Mouse (Mus musculus) layer of hippocampus, adult 8-10 months (tissue): ENCODE measurements around the gene Zfyve19. TPM values are rescaled to one million over a fixed set of nuclear protein-coding genes. Genes with fewer than 3 reads are reported as not detected.

Source experiments
- DNase-seq, 2 experiments: peaks; one replicate each; pipeline ENCODE4 v3.0.0; 2022; ENCODE audit warnings: low spot score in 2 of 2
- total RNA-seq, 4 experiments: library from RNA; stranded (reverse); gene quantifications; 2 replicates each; pipeline ENCODE4 v1.2.4; 2022

The Zfyve19 gene
- total RNA-seq = 10 to 100 TPM; 35.8 to 41.5 (median 38.8) TPM

DNA sequence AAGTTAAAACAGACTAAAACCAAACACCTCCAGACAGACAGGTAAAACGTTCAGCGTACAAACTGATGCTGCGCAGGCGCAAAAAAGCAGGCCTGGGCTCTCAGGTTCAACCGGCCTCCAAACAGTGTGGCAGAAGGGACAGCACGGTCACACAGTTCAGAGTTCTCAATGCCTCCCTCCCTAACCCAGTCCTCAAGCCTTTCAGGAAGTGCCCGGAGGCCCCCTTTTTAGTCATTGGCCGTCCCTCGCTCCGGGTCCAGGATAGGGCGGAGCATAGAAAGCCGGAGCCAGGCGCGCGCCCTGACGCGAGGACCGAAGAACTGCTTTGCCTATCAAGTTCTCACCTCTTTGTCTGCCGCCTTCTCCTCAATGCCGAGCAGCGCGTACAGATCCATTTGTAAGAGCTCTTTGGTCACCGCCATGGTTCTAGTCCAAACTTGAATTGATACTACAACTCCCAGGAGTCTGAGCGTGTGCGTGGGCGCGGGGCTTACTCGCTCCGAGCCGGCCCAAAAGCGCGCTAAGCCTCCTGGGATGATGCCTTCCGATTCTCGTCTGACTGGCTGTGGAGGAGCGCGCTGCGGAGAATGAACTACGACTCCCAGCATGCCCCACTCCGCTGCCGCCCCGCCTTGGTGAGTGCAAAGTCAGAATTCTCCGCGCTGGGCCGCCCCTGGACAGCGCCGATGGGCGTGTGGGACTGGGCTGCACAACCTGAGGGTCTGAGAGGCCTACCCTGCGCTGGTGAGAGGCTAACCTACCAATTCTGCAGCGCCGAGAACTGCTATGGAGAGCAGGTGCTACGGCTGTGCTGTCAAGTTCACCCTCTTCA lies at the start of gene Zfyve19, which contains the start of gene Dnajc17:
Gene Zfyve19, plus strand, starts transcription at position 274 of the 832 bp plus-strand sequence.
Gene Dnajc17, minus strand, starts transcription at position 452 of the 832 bp plus-strand sequence.
- DNase-seq = peak; percentile 96 to 97

DNA sequence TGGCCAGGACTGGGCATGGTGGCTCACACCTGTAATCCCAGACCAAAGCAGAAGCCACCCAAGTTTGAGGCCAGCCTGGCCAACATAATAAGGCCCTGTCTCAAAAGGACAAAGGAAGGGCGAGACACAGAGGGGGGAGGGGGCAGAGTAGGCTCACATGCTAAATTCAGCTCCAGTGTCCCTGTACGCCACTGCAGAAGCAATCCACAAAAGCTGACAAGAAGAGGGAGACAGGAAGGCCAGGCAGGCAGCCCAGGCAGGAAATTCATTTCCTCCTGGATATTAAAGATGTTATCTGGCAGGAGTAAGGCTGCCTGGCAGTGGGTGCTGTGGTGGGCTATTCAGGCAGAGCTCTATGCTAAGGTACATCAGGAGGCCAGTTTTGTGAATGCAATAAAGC lies 47.2 kb upstream of the Zfyve19 start:
- DNase-seq = no peak

DNA sequence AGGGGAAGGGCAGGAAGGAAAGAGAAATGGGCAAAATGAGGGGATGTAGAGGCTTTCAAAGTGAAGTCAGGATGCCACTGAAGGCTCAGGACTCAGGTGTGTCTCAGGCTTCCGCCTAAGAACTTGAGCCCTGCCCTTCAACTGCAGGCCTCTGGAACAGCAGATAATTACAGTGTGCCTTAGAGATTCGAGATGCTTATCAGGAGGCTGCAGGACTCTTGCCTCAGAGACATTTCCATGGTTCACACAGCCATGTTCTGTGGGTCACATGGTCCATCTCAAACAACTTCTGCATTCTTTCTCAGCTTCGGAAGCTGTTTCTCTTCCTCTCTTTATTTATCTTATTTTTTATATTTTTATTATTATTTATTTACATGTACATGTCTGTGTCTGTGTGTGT lies 45.3 kb upstream of the Zfyve19 start:
- DNase-seq = no peak

DNA sequence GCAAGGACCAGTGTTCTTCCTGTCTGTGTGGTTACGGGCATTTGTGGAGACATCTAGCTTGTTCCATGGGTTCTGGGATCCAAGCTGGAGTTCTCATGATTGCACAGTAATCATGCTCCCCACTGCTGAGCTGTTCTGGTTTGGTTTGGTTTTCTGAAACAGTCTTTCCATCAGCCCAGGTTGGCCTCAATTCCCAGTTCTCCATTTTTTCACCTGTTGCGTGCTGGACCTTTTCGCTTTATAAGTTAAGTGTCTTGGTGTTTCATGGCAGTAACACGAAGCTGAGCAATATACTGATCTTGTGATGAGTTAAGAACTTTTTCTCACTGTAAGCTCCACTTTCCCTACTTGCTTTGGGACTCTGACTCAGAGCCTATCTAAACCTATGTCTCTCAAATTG lies 44.4 kb upstream of the Zfyve19 start:
- DNase-seq = no peak

DNA sequence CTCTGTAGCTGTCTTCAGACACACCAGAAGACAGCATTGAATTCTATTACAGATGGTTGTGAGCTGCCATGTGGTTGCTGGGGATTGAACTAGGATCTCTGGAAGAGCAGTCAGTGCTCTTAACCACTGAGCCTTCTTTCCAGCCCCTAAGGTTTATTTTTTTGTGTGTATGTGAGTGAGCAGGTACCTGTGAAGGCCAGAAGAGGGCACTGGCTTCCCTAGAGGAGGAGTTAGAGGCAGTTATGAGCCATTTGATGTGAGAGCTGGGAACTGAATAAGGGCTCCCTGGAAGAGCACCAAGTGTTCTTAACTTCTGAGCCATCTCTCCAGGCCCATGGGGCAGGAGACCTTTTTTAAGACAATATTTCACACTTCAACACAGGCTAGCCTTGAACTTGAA lies 43.0 kb upstream of the Zfyve19 start:
- DNase-seq = no peak

DNA sequence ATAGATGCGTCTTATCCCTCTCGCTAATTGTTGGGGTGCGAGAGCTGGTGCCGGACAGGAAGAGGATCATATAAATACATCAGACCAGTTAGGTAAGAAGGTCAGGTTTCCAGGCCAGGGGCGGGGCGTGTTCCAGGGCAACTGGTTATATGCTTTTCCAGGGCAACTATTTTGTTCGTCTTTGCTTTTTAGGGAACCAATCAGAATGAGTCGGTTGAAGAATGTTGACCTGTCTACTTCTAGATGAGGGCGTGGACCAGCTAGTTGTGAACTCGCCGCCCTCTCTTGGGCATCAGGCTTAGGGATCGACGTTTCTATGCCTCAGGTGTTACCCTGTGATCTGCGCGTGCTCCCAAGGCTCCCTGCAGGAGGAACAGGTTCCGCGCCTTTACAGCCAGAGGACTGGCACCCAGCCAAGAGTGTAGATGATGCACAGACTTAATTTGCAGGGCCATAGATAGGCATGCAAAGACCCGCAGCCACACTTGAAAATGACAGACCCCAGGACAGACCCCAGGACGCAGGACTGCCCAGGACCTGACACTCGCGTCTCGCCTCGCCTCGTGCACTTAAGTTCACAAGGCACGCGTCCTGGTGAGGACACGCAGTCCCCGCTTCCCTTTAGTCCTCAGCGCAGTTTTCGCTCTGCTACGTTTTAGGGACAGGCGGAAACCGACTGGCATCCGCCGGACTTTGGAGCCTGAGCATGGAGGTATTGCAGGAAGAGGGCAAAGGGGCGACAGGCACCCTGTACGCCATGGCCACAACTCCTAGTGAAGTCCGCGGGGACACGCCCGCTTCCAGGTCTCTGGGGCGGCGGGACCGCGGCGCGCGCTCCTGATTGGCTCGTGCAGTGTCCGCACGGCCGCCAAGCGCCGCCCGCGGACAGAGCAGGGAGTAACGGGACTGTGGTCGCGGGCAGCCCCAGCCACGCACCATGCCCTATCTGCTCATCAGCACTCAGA lies 41.2 kb upstream of the Zfyve19 start, which contains the start of gene Gchfr:
Gene Gchfr, plus strand, starts transcription at position 873 of the 965 bp plus-strand sequence.
- no peak for DNase-seq

DNA sequence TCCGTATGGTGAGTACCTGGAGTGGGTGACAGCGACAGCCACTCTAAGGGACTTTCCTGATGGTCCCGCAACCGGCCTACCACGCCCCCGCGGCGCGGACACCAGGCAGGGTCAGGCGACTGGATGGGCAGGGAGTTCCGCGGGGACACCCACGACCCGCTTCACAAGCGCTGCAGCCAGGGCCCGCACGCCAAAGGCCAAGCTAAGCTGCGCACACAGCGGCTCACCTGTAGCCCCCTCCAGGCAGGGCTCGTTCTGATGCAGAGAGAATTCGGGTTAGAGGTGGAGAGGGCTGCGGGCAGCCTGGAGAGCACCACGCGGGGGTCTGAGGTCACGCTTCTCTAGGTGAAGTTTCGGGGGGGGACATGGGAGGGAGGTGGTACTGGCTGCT lies 40.6 kb upstream of the Zfyve19 start:
- no peak for DNase-seq

DNA sequence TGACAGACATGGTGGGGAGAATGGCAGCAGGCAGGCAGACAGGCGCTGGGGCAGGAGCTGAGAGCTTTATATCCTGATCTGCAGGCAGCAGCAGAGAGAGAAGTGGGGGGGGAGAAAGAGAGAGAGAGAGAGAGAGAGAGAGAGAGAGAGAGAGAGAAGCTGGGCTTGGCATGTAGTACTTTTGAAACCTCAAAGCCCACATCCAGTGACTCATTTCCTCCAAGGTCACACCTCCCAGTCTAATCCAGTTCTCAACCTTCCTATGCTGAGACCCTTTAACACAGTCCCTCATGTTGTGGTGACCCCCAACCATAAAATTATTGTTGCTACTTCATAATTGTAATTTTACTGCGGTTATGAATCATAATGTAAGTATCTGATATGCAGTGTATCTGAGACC lies 38.1 kb upstream of the Zfyve19 start:
- DNase-seq = no peak

DNA sequence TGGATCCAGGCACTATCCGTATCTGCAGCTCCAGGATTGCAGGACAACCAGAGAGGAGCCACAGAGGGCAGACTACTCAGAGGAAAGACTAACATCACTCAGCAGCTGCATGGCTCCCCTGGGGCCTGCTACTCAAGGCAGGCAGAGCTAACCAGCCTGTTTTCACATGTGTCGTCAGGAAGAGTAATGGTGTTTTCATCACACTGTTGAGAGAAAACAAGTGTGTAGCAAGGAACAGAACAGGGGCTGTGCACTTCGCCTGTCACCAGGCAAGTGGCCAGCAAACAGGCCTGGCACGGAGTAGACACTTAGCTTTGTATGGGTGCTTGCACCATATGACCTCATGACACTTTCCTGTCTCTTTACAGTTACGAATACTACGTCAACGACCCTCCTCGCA lies 36.8 kb upstream of the Zfyve19 start:
- no peak for DNase-seq

DNA sequence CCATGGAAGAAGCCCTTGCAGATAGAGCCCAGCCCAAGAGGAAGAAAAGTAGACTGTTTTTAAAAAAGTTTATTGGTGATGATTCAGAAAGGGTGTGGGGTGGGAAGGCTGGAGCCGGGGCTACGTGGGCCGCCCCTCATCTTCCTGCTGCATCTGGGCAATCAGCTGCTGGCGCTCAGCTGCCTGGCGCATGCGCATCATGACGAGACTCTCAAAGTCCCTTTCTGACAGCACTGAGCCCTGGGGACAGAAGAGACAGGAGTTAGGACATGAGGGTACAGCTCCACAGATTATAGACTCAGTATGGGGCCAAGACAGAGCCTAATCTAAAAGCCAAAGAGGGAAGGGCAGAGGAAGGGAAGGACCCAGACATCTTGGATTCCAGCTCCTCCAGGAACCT lies 36.0 kb upstream of the Zfyve19 start:
- DNase-seq = no peak

DNA sequence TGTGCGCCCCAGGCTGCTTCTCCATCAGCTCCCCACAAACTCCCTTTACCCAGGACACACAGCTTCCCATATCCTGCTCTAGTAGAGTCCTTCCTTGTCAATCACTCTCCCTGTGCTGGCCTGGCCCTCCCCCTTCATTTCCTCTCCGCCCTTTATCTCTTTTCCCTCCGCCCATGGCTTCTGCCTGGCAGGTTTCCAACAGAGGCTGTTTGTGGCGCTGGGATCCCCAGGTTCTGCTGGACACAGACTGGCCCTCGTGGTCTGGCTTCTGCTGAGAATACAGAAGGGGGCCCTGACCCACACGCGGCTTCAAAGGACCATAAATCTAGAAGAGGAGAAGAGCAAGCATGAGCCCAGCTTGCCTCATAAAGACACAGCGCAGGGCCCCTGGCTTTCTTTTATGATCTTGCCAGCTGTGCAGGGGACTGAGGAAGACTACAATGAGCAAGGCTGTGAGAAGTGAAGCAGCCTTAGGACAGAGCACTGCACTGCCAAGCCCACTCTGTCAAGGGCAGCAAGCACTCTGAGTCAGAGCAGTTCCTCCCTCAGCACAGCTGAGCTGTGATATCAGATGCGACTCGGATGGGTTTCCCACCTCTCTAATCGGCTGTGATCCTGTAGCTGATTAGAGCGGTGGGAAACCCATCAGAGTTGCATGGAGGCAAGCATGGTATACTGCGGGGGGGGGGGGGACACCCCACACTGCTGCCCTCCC lies 35.4 kb upstream of the Zfyve19 start:
- no peak for DNase-seq

DNA sequence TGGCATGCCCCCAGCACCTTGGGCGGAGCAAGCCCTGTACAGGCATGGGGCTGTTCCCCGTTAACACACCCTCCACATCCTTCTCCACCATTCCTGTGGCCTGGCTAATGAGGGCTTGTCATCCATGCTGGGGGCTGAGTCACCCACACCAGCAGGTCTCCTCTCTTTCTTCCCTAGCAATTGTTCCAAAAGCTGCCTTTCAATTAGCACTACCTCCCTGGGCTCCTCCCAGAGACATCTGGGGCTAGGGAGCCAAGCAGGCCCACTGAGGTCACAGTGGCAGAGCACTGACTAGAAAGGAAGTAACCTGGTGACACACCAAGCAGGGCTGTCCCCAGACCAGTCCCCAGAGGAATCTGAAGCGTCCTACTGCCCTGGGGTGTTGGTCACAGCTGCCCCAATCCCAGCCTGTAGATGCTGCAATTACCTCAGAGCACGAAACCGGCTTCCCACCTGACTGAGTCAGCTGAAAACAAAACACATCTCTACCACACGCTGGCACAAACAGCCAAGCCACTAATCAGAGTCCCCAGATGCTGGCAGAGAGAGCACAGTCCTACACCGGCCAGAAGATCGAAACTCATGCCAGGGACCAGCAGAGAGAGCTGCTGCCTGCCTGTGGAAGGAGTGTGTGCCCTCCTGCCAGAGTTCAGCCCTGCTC lies 34.3 kb upstream of the Zfyve19 start, which contains the start of gene Gm14137:
Gene Gm14137, plus strand, starts transcription at position 519 of the 661 bp plus-strand sequence.
- DNase-seq = no peak

DNA sequence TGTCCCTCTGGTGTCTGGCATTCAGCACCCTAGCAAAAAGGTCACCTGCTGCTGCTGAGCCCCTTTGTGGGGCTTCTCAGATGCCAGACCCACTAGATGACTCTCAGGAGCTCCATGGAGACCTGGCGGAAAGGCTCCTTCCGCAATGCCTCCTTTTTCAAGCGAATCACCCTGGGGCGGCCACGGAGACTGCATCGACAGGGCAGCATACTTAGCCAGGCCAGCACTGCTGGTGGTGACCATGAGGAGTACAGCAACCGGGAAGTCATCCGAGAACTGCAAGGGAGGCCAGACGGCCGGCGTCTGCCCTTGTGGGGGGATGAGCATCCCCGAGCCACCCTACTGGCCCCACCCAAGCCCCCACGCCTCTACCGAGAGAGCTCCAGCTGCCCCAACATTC lies 33.6 kb upstream of the Zfyve19 start:
- DNase-seq = no peak

DNA sequence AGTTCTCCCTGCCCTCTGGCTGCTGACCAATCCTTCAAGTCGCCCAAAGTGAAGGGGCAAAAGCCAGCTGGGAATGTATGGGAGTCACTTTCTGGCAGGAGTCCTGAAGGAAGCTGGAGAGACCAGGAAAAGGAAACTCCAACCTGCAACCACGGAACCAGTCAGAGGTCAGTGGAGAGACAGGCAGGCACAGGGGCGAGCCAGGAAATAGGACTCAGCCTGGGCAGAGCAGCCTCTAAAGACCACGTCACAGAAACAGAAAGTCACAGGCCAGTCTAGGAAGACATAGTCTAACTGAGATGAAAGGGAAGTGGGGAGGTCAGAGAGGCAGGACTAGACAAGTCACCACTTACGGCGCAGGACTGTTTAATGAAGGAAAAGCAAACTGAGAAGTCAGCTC lies 32.8 kb upstream of the Zfyve19 start:
- DNase-seq = no peak

DNA sequence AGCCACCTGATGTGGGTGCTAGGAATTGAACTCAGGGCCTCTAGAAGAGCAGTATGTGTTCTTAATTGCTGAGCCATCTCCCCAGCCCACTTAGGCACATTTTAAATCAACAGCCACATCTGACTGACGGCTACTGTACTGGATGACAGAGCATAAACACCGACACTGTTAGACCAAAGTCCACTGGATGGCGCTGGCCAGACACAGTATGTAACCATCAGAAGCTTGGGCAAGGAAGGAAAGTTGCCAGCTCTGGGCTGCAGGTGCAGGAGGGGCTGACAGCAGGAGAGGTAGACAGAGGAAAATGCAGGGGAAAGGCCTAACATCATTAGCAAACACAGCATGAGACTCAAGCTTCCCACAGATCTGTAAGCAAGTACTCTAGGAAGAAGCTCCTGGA lies 31.7 kb upstream of the Zfyve19 start:
- DNase-seq = no peak

DNA sequence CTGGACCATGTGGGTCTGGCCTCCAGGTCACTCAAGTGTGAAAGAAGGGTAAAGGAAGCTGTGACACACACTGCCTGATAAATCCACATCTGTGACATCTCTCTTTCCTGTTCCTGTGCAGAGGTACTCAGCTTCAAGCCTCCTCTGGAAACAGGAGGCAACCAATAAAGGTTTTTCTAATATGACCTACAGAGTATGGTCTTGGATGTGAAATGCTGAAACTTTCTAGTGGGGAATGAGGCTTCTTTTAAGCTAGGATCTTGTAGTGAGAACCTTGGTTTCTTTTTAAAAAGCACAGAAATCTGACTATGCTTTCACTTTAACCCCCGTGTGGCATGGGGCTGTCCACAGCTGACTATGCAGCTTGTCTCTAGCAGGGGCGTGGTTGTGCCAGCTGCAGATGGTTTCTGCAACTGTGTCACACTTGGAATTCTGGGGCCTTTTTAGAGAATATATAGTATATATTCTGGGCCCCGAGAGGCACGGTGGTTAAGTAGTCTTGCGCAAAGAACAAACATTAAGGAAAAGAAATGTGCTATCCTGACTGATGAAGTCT lies 31.0 kb upstream of the Zfyve19 start:
- DNase-seq = no peak

DNA sequence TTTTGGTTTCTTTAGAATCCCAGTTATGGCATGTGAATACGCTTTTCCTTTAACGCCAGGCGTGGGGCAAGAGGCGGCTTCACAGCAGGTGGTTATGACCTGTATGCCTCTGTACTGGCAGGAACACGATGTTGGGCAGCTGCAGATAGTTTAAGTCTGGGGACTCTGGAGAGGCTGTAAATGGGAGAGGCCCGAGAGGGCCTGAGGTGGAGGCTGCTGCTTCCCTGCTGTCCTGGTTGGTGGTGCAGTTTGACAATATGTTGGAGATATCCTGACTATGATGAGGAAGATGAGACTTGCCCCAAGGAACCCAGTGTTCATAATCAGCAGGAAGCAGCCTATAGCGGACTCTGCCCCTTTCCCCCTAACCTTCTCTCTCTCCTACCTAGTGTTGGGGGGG lies 25.5 kb upstream of the Zfyve19 start:
- DNase-seq = no peak

DNA sequence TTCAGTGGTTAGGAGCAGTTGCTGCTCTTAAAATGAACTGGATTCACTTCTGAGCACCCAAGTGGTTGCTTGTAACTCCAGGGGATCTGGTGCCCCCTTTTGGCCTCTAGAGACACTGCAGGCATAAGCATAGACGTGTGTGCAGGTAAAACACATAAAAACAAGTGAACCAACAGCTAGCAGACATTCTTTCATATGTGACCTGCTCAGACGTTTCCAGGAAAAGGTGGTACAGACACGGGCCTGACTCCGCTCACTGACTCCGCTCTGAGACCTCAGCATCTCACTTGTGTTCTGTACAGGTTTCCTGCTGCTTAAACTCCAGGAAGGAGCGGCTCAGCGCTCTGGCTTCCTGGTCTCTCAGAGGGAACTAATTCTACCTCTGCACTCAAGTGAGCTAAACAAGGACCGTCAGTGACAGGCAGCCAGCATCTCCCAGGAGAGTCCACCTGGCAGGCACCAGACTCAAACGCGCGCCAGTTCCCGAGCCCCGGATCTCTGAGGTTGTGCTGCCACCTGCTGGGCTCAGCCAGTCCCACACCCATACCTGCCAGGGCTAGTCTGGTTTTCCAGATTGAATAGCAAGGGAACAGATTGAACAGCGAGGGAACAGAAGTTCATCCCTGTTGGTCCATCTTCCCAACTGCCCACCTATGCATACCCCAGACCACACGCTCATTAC lies 19.2 kb upstream of the Zfyve19 start:
- peak; percentile 51 to 82 for DNase-seq

DNA sequence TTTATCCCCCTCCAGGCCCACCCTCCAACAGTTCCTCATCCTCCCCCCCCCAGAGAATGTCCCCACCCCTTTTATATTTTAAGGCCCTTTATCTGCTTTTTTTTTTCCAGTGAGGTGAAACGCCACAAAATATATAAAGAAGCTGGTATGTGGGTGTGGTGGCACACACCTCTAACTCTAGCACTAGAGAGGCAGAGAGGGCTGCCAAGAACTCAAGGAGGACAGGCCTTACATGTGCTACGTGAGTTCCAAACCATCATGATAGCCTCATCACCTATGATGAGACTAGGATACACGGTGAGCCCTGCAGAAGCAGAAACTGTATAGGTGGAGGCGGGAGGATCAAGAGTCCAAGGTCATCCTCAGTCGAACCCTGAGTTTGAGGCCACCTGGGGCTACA lies 17.4 kb upstream of the Zfyve19 start:
- no peak for DNase-seq

DNA sequence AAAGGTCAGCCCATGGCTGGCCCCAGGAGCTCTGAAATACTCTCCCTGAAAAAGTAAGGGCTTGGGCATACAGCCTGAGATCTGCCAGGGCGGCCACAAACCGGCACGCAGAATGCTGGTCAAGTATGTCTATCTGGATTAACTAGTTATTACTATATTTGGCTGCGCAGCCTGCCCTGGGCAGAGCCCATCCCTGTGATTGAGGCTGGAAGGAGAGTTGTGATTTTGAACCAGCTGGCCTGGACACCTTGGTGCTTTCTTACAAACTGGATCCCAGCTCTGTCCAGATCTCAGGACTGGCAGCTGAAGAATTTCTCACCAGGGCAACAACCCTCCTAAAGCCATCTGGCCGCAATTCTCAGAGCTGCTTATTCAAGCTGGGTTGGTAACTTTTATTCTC lies 14.3 kb upstream of the Zfyve19 start:
- DNase-seq = no peak
